Mouse (Mus musculus): ENCODE results near the gene Abcg5.

The Abcg5 gene

GRCm38 (mm10) chr17:84642324-84642723 is 40.5 kb downstream of the Abcg5 start:
- DNase-seq = no peak

- no peak for DNase-seq
Measured at GRCm38 (mm10) chr17:84641893-84642292, 40.9 kb downstream of the Abcg5 start.

GRCm38 (mm10) chr17:84639796-84640378 is 42.9 kb downstream of the Abcg5 start:
- DNase-seq = no peak

GRCm38 (mm10) chr17:84637971-84638370 is 44.8 kb downstream of the Abcg5 start:
- no peak for DNase-seq

GRCm38 (mm10) chr17:84636328-84636727 is 46.5 kb downstream of the Abcg5 start:
- DNase-seq = no peak

GRCm38 (mm10) chr17:84633443-84633842 is 49.4 kb downstream of the Abcg5 start:
- DNase-seq = no peak

- DNase-seq = no peak
Measured at GRCm38 (mm10) chr17:84631836-84632235, 51.0 kb downstream of the Abcg5 start.

GRCm38 (mm10) chr17:84628611-84629010 is 54.2 kb downstream of the Abcg5 start:
- no peak for DNase-seq

GRCm38 (mm10) chr17:84627721-84628120 is 55.1 kb downstream of the Abcg5 start:
- DNase-seq = no peak

- DNase-seq = peak; percentile 41
Measured at GRCm38 (mm10) chr17:84626857-84627305, 55.9 kb downstream of the Abcg5 start.

GRCm38 (mm10) chr17:84626276-84626856 is 56.4 kb downstream of the Abcg5 start, which contains the start of gene Dync2li1:
Gene Dync2li1 (plus strand): TSS chr17:84626496.
- DNase-seq = peak; percentile 92

GRCm38 (mm10) chr17:84622873-84623272 is 59.9 kb downstream of the Abcg5 start:
- DNase-seq = no peak

GRCm38 (mm10) chr17:84622028-84622427 is 60.8 kb downstream of the Abcg5 start:
- no peak for DNase-seq

- no peak for DNase-seq
Measured at GRCm38 (mm10) chr17:84621209-84621608, 61.6 kb downstream of the Abcg5 start.

- DNase-seq = no peak
Measured at GRCm38 (mm10) chr17:84620610-84621009, 62.2 kb downstream of the Abcg5 start.

- DNase-seq = no peak
Measured at GRCm38 (mm10) chr17:84620076-84620475, 62.7 kb downstream of the Abcg5 start.

GRCm38 (mm10) chr17:84619112-84619511 is 63.7 kb downstream of the Abcg5 start:
- DNase-seq = no peak

- no peak for DNase-seq
Measured at GRCm38 (mm10) chr17:84617953-84618352, 64.9 kb downstream of the Abcg5 start.

- no peak for DNase-seq
Measured at GRCm38 (mm10) chr17:84616526-84617074, 66.2 kb downstream of the Abcg5 start.

- no peak for DNase-seq
Measured at GRCm38 (mm10) chr17:84615811-84616210, 67.0 kb downstream of the Abcg5 start.

- DNase-seq = no peak
Measured at GRCm38 (mm10) chr17:84611971-84612370, 70.8 kb downstream of the Abcg5 start.

- no peak for DNase-seq
Measured at GRCm38 (mm10) chr17:84611500-84611899, 71.3 kb downstream of the Abcg5 start.

- DNase-seq = no peak
Measured at GRCm38 (mm10) chr17:84608606-84609005, 74.2 kb downstream of the Abcg5 start.

Data from cerebellum, adult 11-12 months (tissue).